Mouse (Mus musculus) intestine, embryonic 16.5 days (tissue): ENCODE data around the gene Ift22. TPM values are rescaled to one million over a fixed set of nuclear protein-coding genes. Genes with fewer than 3 reads are reported as not detected.

ENCODE experiments used
- ATAC-seq: fragments of 200-750 bp; cut with Nextera tagmentation; 2 replicates; pipeline ENCODE4 v1.8.0; 2017; ENCODE audit warnings: moderate TSS enrichment, moderate library complexity
- H3K27ac ChIP-seq: fragments of 300-500 bp; sonication (generic); 2 replicates; pipeline ENCODE4 v1.5.1; 2014; ENCODE audit warnings: mild to moderate bottlenecking, low read length
- H3K27me3 ChIP-seq: fragments of 300-500 bp; sonication (generic); replicated peaks from 2 replicates; pipeline ENCODE4 v1.6.1; 2014; ENCODE audit warnings: low read length, control low read depth, mixed read lengths; ENCODE audit not compliant: control insufficient read depth, insufficient read depth
- H3K36me3 ChIP-seq: fragments of 300-500 bp; sonication (generic); 2 replicates; pipeline ENCODE4 v1.6.1; 2014; ENCODE audit warnings: low read length, control low read depth; ENCODE audit not compliant: control insufficient read depth, insufficient read depth
- H3K4me1 ChIP-seq: fragments of 300-500 bp; sonication (generic); 2 replicates; pipeline ENCODE4 v1.6.1; 2014; ENCODE audit warnings: low read length, control low read depth, mixed read lengths; ENCODE audit not compliant: control insufficient read depth, insufficient read depth
- H3K4me2 ChIP-seq: fragments of 300-500 bp; sonication (generic); 2 replicates; pipeline ENCODE4 v1.6.1; 2014; ENCODE audit warnings: low read depth, low read length, control low read depth
- H3K4me3 ChIP-seq: fragments of 300-500 bp; sonication (generic); 2 replicates; pipeline ENCODE4 v1.5.1; 2014; ENCODE audit warnings: mild to moderate bottlenecking, low read length
- H3K9ac ChIP-seq: fragments of 300-500 bp; sonication (generic); 2 replicates; pipeline ENCODE4 v1.6.1; 2014; ENCODE audit warnings: low read depth, low read length
- H3K9me3 ChIP-seq: fragments of 300-500 bp; sonication (generic); 2 replicates; pipeline ENCODE4 v1.6.1; 2016; ENCODE audit warnings: low read length, control low read depth; ENCODE audit not compliant: control insufficient read depth
- WGBS: fragments of 180-500 bp; shearing (Covaris S2); extraction: QIAGEN DNeasy Blood & Tissue Kit; methylation state at CpG from one replicate; pipeline ENCODE4 v1.1.7; 2014; 5-methylcytosine and 5-hydroxymethylcytosine counted together
- polyA plus RNA-seq: library from polyadenylated mRNA; unstranded; fragments of >200 nt; fragmentation: Nextera tagmentation; extraction: Ambion mirVana; gene quantifications from 2 replicates; pipeline ENCODE4 v1.2.1, GENCODE M21; 2015

Ift22 gene
- polyA plus RNA-seq, 1 experiment from 2014 or later, result 52.4 TPM

DNA sequence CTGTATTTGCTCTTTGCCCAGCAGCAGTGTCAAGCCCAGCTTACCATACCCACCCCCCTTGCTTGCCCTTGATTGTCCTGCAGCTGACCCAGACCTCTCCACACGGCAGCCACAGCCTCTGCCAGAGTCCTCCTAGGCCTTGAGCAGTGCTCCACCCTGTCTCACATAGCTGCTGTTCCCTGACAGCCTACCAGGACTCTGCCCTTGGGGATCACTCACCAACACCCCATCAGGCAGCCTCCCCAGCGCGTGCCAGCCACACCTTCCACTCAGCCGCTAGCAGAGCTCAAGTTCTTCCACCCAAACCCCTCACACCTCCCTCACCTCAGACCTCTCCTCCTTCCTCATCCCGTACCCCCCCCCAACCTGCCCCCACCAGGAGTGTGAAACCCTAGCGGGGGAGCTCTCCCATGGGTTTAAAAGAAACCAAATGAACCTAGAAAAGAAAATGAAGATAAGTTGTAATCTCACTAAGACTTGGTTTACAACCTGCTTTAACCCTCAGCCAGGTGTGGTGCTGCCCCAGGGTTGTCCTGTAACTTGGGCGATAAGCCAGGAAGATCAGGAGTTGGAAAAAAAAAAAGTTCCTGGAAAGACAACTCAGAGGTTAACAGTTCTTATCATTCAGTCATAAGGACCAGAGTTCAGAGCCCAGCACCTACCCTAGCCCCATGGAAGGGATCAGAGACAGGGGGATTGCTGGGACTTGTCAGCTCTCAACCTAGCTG, 16.0 kb downstream of the Ift22 start:
- no peak overlapping the region for H3K9ac ChIP-seq
- no peaks in the 10 kb centered on the region for H3K9me3 ChIP-seq
- H3K4me2 ChIP-seq, result no peak overlapping the region
- H3K36me3 ChIP-seq, result no peaks in the 10 kb centered on the region
- WGBS, result 50% methylated on average over 7 of the region's 7 CpGs
- peaks cover 4% of the 10 kb centered on the region for H3K4me1 ChIP-seq
- H3K27me3 ChIP-seq, result no peaks in the 10 kb centered on the region
- H3K27ac ChIP-seq, result peak overlapping the region; percentile 85
- no peak overlapping the region for H3K4me3 ChIP-seq
- peak; percentile 94 for ATAC-seq

DNA sequence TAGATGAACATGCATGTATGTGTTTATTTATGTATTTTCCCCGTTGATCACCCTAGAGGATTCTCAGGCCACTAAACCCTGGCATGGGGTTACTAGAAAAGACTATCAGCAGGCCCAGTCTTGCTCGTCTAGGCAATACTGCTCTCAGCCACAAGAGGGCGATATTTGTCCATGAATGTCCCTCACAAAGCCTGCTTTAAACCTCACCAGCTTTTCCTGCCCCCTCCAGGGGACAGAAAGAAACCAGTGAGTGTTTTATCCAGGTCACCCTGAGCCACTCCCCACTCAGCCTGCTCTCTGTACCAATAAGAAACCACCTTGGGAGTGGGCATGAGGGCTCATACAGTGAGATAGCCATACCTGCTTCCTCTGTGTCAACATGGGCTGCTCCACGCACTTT, 21.1 kb downstream of the Ift22 start:
- Histone ChIP-seq H3K27me3 (no peaks in the 10 kb centered on the region), H3K9ac (no peak overlapping the region), H3K4me2 (no peak overlapping the region), H3K36me3 (no peaks in the 10 kb centered on the region), H3K9me3 (no peaks in the 10 kb centered on the region), H3K4me1 (0 out of 2 replicates have a peak, but pooled peaks cover 2% of the 10 kb centered on the region), H3K4me3 (no peak overlapping the region), H3K27ac (no peak overlapping the region)
- ATAC-seq, result peak; percentile 83
- WGBS, result 13% methylated on average over 4 of the region's 4 CpGs

DNA sequence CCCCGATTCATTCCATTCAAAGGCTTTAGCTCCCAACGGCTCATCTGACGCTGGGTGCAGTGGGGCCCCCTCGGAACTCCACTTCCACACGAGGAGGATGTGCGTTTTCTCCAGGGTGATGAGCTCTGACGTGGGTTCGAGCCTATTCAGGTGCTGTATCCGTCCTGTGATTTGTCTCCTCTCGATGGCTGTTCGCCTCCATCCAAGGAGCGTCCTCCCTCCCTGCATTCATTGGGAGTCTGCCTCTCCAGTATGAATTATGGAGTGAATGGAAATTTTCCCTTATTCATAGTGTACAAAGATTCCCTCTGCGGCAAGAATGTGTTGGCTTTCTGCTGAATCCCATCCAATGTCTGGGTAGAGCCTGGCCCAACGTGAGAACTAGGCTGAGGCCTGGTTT, 23.9 kb downstream of the Ift22 start:
- WGBS, result 79% methylated on average over 14 of the region's 14 CpGs
- Histone ChIP-seq H3K9me3 (no peaks in the 10 kb centered on the region), H3K27ac (no peak overlapping the region)

DNA sequence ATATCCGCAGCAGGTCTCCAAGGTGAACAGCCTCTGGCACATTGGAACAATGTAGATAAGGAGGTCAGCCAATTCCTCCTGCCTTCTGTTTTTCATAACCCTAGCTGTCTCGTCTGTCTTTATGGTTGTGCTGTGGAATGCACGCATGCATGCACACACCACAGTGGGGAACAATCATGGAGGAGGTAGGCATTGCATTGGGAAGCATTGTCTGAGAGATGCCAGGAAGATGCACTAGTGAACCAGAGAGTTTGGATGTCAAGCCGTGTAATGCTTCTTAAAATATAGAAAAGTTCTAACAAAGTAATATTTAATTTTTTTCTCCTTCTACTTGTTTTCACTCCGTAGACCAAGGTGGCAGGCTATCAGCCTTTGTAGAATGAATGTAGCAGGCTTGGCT, 25.0 kb downstream of the Ift22 start:
- Histone ChIP-seq H3K9me3 (no peaks in the 10 kb centered on the region), H3K4me3 (no peak overlapping the region), H3K36me3 (no peaks in the 10 kb centered on the region), H3K27ac (no peak overlapping the region), H3K4me1 (no peaks in the 10 kb centered on the region), H3K27me3 (no peaks in the 10 kb centered on the region), H3K4me2 (no peak overlapping the region), H3K9ac (no peak overlapping the region)
- 80% methylated on average over 5 of the region's 5 CpGs for whole genome bisulfite sequencing
- ATAC-seq, result no peak

More for the DNA sequence above, 23.9 kb downstream of the Ift22 start:
- no peak for ATAC-seq
- H3K27me3 ChIP-seq, result no peaks in the 10 kb centered on the region
- no peaks in the 10 kb centered on the region for H3K36me3 ChIP-seq
- no peak overlapping the region for H3K9ac ChIP-seq
- H3K4me3 ChIP-seq, result no peak overlapping the region
- no peak overlapping the region for H3K4me2 ChIP-seq
- H3K4me1 ChIP-seq, result no peaks in the 10 kb centered on the region

DNA sequence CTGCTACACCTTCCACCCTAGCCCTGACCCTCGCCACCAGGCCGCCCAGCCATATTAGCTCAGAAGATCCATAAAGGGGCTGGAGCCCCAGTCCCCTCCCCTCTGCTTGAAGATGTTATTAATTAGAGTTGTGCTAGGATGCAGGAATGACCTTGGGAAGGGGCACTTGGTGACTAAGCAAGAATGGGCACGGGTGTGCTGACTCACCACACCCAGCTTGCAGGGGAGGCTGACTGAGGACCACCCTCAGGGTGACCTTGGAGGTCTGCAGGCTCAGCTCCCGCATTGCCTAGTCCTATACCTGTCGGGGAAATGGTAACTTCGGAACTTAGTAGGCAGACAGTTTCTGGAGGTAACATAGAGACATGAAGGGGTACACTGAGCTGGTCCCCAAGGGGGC, 26.0 kb downstream of the Ift22 start:
- Histone ChIP-seq H3K9ac (no peak overlapping the region), H3K9me3 (no peaks in the 10 kb centered on the region), H3K27ac (no peak overlapping the region), H3K4me3 (no peak overlapping the region), H3K27me3 (no peaks in the 10 kb centered on the region), H3K4me1 (no peaks in the 10 kb centered on the region), H3K36me3 (no peaks in the 10 kb centered on the region), H3K4me2 (no peak overlapping the region)
- WGBS, result 82% methylated on average over 6 of the region's 6 CpGs
- no peak for ATAC-seq

- no peak for ATAC-seq
- H3K4me1 ChIP-seq, result no peaks in the 10 kb centered on the region
- no peaks in the 10 kb centered on the region for H3K9me3 ChIP-seq
- no peak overlapping the region for H3K4me2 ChIP-seq
- H3K9ac ChIP-seq, result no peak overlapping the region
- no peak overlapping the region for H3K27ac ChIP-seq
- WGBS, result 73% methylated on average over 7 of the region's 7 CpGs
- no peaks in the 10 kb centered on the region for H3K27me3 ChIP-seq
- no peaks in the 10 kb centered on the region for H3K36me3 ChIP-seq
- H3K4me3 ChIP-seq, result no peak overlapping the region
Observed at GRCm38 (mm10) chr5:136935905-136936695, 28.1 kb downstream of the Ift22 start.

GRCm38 (mm10) chr5:136936750-136937149, 28.8 kb downstream of the Ift22 start:
- no peaks in the 10 kb centered on the region for H3K27me3 ChIP-seq
- H3K4me3 ChIP-seq, result no peak overlapping the region
- no peaks in the 10 kb centered on the region for H3K36me3 ChIP-seq
- 86% methylated on average over 6 of the region's 6 CpGs for WGBS
- no peak overlapping the region for H3K9ac ChIP-seq
- H3K9me3 ChIP-seq, result no peaks in the 10 kb centered on the region
- no peaks in the 10 kb centered on the region for H3K4me1 ChIP-seq
- H3K27ac ChIP-seq, result no peak overlapping the region
- H3K4me2 ChIP-seq, result no peak overlapping the region
- ATAC-seq, result no peak

DNA sequence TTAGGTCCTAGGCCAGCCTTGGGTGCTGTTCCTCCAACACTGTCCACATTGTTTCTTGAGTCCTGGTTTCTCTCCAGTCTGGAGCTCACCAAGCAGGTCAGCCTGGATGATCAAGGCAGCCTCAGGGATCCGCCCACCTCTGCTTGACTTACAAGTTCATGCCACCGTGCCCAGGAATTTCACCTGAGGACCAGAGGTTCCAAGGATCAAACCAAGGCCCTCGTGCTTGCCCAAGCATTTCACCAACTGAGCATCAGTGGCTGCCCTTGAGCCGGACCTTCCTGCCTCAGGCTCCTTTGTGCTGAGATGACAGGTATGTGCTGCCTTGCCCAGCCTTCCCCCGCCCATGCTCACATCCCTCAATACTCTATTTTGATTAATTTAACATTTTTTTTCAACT, 29.7 kb downstream of the Ift22 start:
- no peak for ATAC-seq
- Histone ChIP-seq H3K9me3 (no peaks in the 10 kb centered on the region), H3K4me1 (no peaks in the 10 kb centered on the region), H3K36me3 (no peaks in the 10 kb centered on the region), H3K4me2 (no peak overlapping the region), H3K27ac (no peak overlapping the region), H3K27me3 (no peaks in the 10 kb centered on the region), H3K4me3 (no peak overlapping the region), H3K9ac (no peak overlapping the region)
- 86% methylated on average over 5 of the region's 5 CpGs for WGBS

DNA sequence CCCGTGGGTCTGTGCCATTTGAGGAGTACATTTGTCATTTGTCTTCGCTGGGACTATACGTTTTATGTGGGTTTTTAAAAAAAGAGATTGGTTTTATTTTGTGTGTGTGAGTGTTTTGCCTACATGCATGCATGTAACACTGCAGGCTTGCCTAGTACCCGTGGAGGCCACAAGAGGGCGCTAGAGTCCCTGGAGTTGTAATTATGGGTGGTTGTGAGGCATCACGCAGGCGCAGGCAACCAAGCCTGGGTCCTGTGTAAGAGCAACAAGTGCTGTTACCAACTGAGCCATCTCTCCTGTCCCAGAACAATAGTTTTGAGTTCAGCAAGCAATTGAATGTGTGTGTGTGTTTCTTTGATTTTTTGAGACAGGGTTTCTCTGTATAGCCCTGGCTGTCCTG, 31.3 kb downstream of the Ift22 start:
- no peaks in the 10 kb centered on the region for H3K27me3 ChIP-seq
- H3K9ac ChIP-seq, result no peak overlapping the region
- no peak for ATAC-seq
- no peak overlapping the region for H3K4me2 ChIP-seq
- H3K36me3 ChIP-seq, result no peaks in the 10 kb centered on the region
- no peak overlapping the region for H3K4me3 ChIP-seq
- H3K4me1 ChIP-seq, result no peaks in the 10 kb centered on the region
- no peaks in the 10 kb centered on the region for H3K9me3 ChIP-seq
- 67% methylated on average over 7 of the region's 7 CpGs for WGBS
- H3K27ac ChIP-seq, result no peak overlapping the region
